Mouse (Mus musculus): ENCODE data around the gene Plod2.

- TF ChIP-seq POLR2A (IDR thresholded peaks at IDR 0.05; ENCODE audit: control insufficient read depth in 1 of 2, insufficient read depth in 1 of 2, low read depth in 1 of 2, low read length in 2 of 2, poor library complexity in 1 of 2) (no peak), CTCF (IDR thresholded peaks at IDR 0.05 in 2 of 3, conservative IDR thresholded peaks at IDR 0.05 in 1 of 3; ENCODE audit: control insufficient read depth in 1 of 3, insufficient read depth in 1 of 3, low read depth in 2 of 3, low read length in 3 of 3, poor library complexity in 1 of 3, severe bottlenecking in 1 of 3) (no peak), CHD2 (IDR thresholded peaks at IDR 0.05; ENCODE audit: low read length) (no peak), SIN3A (IDR thresholded peaks at IDR 0.05; ENCODE audit: low read length) (no peak), USF2 (IDR thresholded peaks at IDR 0.05; ENCODE audit: borderline replicate concordance in 1 of 2, insufficient read depth in 1 of 2, low read depth in 1 of 2, low read length in 2 of 2) (no peak), ZC3H11A (IDR thresholded peaks at IDR 0.05; ENCODE audit: low read depth, low read length) (no peak), MAX (IDR thresholded peaks at IDR 0.05; ENCODE audit: low read length) (no peak)
Observed at GRCm38 (mm10) chr9:92511696-92512095, 30.3 kb upstream of the Plod2 start.
